Mouse (Mus musculus): ENCODE data around the gene Gsdma2. TPM values are rescaled to one million over a fixed set of nuclear protein-coding genes. Genes with fewer than 3 reads are reported as not detected.

Gene Gsdma2
- total RNA-seq, 2 experiments from 2014 or later, result not detected

DNA sequence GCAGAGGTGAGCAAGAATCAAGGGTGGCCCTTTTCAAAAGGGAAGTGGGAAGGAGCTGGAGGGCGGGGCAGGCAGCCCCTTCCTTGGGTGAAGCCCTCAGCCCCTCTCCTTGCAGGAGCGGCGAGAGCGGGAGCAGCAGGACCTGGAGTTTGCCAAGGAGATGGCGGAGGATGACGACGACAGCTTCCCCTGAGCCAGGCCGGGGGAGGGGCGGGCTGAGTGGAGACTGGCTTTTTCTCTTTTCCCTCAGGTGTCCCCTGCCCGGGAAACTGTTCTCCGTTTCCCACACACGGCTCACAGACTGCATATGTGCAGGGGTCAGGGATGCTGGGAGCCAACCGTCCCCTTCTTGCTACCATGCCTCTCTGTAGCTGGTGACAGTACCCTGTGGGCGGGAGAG is 48.8 kb downstream of the Gsdma2 start:
- DNase-seq (ENCODE audit: low spot score in 2 of 2), result no peak
- intact Hi-C loops (cut with DNase I), result loop anchor here (5.0 kb wide), 1 partner anchor 142 kb away; the partner anchor contains the start of gene Rapgefl1

- no peak for DNase-seq (ENCODE audit: low spot score in 2 of 2)
- intact Hi-C loops (cut with DNase I), result loop anchor here (5.0 kb wide), 1 partner anchor 141 kb away; the partner anchor contains the start of gene Rapgefl1
Measured at GRCm38 (mm10) chr11:98696454-98697216, 50.1 kb downstream of the Gsdma2 start.

DNA sequence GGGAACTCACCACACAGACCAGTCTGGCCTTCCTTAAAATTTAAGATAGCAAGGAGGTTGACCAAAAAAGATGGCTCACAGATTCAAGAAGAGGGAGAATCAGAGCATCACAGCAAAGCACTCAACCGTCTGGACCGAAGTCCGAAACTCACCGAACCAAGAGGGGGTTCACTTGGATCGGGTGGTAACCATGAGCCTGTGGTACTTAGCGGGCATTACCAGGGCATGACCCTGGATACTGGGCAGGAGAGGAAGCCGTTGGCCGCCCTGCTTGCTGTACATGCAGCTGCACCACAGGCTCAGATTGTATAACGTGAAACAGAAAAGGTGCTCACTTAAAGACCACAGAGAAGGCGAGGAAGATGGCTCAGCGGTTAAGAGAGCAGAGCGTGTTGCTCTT is 50.7 kb downstream of the Gsdma2 start:
- no peak for DNase-seq (ENCODE audit: low spot score in 2 of 2)
- intact Hi-C loops (cut with DNase I), result loop anchor here (5.0 kb wide), 1 partner anchor 140 kb away; the partner anchor contains the start of gene Rapgefl1

DNA sequence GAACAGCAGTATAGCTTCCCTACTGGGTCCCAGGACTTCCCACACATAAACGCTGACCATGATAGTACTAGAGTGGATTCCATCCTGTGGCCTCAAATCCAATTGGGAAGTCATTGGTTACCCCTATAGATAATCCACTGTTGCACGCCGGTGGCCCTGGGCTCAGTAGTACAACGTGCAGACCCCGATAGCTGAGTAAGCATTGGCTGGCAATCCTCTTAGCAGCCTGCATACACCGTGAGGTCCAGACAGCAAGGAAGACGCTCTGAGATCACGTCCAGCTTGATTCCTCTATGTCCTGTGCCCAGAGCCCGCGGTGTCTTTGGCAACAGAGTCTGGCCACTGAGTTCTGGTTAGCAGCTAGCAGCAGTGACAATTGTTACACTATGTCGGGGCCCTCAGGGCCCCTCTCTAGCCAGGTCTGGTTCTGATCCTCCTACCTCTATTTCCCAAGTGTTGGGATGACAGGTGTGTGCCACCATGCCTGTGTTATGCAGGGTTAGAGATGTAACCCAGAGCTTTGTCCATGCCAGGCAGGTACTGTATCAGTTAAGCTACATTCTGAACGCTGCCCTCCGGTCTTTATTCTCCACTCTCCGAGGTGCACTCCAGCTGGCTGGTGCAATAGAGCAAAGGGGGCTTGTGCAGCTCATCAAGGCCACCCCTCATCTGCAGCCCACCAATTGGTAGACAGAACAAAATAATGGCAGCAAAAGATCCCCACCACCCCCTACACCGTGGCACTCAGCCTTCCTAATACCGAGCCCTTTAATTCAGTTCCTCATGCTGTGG is 52.5 kb downstream of the Gsdma2 start:
- no peak for DNase-seq (ENCODE audit: low spot score in 2 of 2)
- intact Hi-C loops (cut with DNase I), result loop anchor here (2.0 to 5.0 kb wide), 2 partner anchors 138 to 212 kb away; partner anchors contain the start of gene Rapgefl1

DNA sequence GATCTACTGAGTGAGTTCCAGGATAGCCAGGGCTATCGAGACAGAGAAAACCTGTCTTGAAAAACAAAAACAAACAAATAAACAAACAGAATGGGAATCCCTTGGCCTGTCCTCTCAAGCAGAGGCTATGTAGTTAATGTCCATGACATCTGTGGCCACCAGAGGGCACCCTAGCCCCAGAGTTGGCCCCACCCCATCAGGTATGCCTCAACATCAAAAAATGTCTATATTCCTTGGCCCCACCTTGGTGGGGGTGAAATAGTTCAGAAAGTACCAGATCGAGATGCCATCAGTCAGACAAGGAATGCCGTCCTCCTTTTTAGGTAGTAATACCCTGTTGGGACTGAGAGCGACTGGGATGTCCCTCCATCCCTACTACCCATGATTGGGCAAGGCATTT is 53.4 kb downstream of the Gsdma2 start:
- DNase-seq (ENCODE audit: low spot score in 2 of 2), result peak; percentile 69 to 79
- intact Hi-C loops (cut with DNase I), result loop anchor here (1.0 to 5.0 kb wide), 4 partner anchors 87 to 211 kb away; partner anchors contain the start of gene Rapgefl1

GRCm38 (mm10) chr11:98701213-98701670 is 54.7 kb downstream of the Gsdma2 start, which contains the start of gene Csf3:
Gene Csf3 (plus strand): TSS chr11:98701263.
- intact Hi-C loops (cut with DNase I), result loop anchor here (5.0 kb wide), 1 partner anchor 126 kb away; no protein-coding TSS in a partner anchor

GRCm38 (mm10) chr11:98702323-98702722 is 55.8 kb downstream of the Gsdma2 start:
- DNase-seq (ENCODE audit: low spot score in 2 of 2), result no peak
- intact Hi-C loops (cut with DNase I), result loop anchor here (5.0 kb wide), 1 partner anchor 125 kb away; no protein-coding TSS in a partner anchor

More at GRCm38 (mm10) chr11:98701213-98701670, 54.7 kb downstream of the Gsdma2 start, which contains the start of gene Csf3:
- DNase-seq (ENCODE audit: low spot score in 2 of 2), result no peak

DNA sequence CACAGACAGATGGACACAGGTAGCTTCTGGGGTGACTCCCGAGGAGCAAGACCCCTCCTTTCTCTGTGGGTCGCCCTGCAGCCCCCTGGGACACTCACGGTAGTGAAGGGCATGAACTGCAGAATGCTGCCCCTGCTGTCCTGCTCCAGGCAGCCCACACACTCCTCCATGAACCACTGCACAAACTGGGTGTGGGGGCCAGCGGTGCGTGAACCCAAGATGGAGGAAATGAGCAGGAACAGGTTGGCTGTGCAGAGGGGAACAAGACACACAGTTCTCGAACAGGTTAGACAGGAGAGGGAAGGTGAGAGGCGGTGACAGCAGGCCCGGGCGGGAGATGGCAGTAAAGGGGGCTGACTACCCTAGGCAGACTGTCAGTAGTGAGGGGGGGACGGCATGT is 58.5 kb downstream of the Gsdma2 start:
- intact Hi-C loops (cut with DNase I), result no loop called here
- no peak for DNase-seq (ENCODE audit: low spot score in 2 of 2)

Other genes starting within 250 kb of the Gsdma2 start
- 10 to 100 TPM; 10.1 to 11.3 TPM for gene Pgap3, start 246.3 kb upstream of the Gsdma2 start, total RNA-seq (2021)
- gene Erbb2, start 234.3 kb upstream of the Gsdma2 start, total RNA-seq (2021), result 1 to 10 TPM; 1.8 to 2.4 TPM
- gene Mien1, start 207.8 kb upstream of the Gsdma2 start, total RNA-seq (2021), result 100 to 1,000 TPM; 119 to 120 TPM
- gene Grb7, start 200.4 kb upstream of the Gsdma2 start, total RNA-seq (2021), result 1 to 10 TPM; 2.4 to 2.7 TPM
- under 1 TPM in 1 of 2 experiments, not detected in 1; 0.78 TPM for gene Ikzf3, start 100.7 kb upstream of the Gsdma2 start, total RNA-seq (2021)
- gene Zpbp2, start 95.7 kb upstream of the Gsdma2 start, total RNA-seq (2021), result not detected
- 10 to 100 TPM; 48.9 TPM for gene Ormdl3, start 59.4 kb upstream of the Gsdma2 start, total RNA-seq (2021)
- not detected for gene Lrrc3c, start 48.5 kb upstream of the Gsdma2 start, total RNA-seq (2021)
- 10 to 100 TPM; 11.6 to 14.0 TPM for gene Gm12355, start 21.1 kb upstream of the Gsdma2 start, total RNA-seq (2021)
- not detected for gene Gsdma3, start 20.4 kb upstream of the Gsdma2 start, total RNA-seq (2021)
- gene Gsdma, start 17.6 kb downstream of the Gsdma2 start, total RNA-seq (2021), result not detected
- 100 to 1,000 TPM; 129 to 132 TPM for gene Psmd3, start 35.8 kb downstream of the Gsdma2 start, total RNA-seq (2021)
- not detected for gene Csf3, start 54.5 kb downstream of the Gsdma2 start, total RNA-seq (2021)
- gene Med24, start 82.7 kb downstream of the Gsdma2 start, total RNA-seq (2021), result 100 to 1,000 TPM; 116 to 131 TPM
- 100 to 1,000 TPM; 719 to 771 TPM for gene Thra, start 93.9 kb downstream of the Gsdma2 start, total RNA-seq (2021)
- gene Nr1d1, start 128.6 kb downstream of the Gsdma2 start, total RNA-seq (2021), result 100 to 1,000 TPM in 1 of 2 experiments, 10 to 100 TPM in 1; 92.5 to 121 TPM
- 100 to 1,000 TPM; 190 to 193 TPM for gene Msl1, start 148.8 kb downstream of the Gsdma2 start, total RNA-seq (2021)
- gene Casc3, start 158.1 kb downstream of the Gsdma2 start, total RNA-seq (2021), result 10 to 100 TPM; 53.9 to 54.7 TPM
- 100 to 1,000 TPM; 138 to 148 TPM for gene Rapgefl1, start 190.0 kb downstream of the Gsdma2 start, total RNA-seq (2021)
- gene Wipf2, start 216.9 kb downstream of the Gsdma2 start, total RNA-seq (2021), result 10 to 100 TPM; 61.3 to 63.3 TPM